Mouse (Mus musculus): ENCODE measurements around the gene Actn2.

DNA sequence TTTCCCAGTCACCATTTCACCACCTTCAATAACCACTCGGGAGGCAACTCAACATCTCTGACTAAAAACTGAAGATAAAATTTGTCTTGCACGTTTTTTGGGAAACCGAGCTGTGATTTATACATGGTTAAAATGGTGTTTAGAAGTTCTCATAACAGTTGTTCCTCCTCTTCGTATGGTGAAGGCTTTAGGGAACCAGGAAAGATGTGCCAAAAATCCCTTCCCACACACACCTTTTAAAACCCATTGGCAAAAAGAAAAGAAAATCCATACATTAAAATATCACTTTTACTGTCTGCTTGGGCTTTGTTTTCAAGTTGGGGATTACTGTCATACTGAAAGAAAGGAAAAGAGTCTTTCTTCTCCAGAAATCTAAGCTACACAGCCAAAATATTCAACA, 12.2 kb downstream of the Actn2 start:
- TF ChIP-seq CTCF (IDR thresholded peaks at IDR 0.05; ENCODE audit: insufficient read depth, low read length) (no peak), POLR2A (IDR thresholded peaks at IDR 0.05; ENCODE audit: borderline replicate concordance, extremely low read depth, low read depth, low read length) (no peak)
